Mouse (Mus musculus) C2C12 (cell line): ENCODE results near the gene Hpse2.

Source experiments
- CEBPB ChIP-seq: IDR thresholded peaks from one replicate; pipeline ENCODE4 v1.6.1; 2011; ENCODE audit warnings: low read depth, mild to moderate bottlenecking, control low read depth, moderate library complexity
- CTCF ChIP-seq: IDR thresholded peaks from one replicate; pipeline ENCODE4 v1.5.1; 2011; ENCODE audit not compliant: control insufficient read depth, insufficient read depth, insufficient read length
- FOSL1 ChIP-seq: IDR thresholded peaks from one replicate; pipeline ENCODE4 v1.8.0; 2011; ENCODE audit warnings: mild to moderate bottlenecking, low read length; ENCODE audit not compliant: poor library complexity, insufficient read depth, severe bottlenecking
- MAX ChIP-seq: IDR thresholded peaks from one replicate; pipeline ENCODE4 v1.6.1; 2011; ENCODE audit warnings: mild to moderate bottlenecking, control low read depth
- MYOD1 ChIP-seq: IDR thresholded peaks from one replicate; pipeline ENCODE4 v1.6.1; 2011; ENCODE audit warnings: low read depth; ENCODE audit not compliant: control insufficient read depth, insufficient read length
- MYOG ChIP-seq: IDR thresholded peaks from one replicate; pipeline ENCODE4 v1.6.1; 2011; ENCODE audit not compliant: control insufficient read depth, insufficient read length; ENCODE audit errors: extremely low read depth
- USF1 ChIP-seq: IDR thresholded peaks from one replicate; pipeline ENCODE4 v1.6.1; 2011; ENCODE audit warnings: low read depth, mild to moderate bottlenecking, control low read depth, moderate library complexity

- TF ChIP-seq CTCF (no peak), MAX (no peak), MYOD1 (no peak), CEBPB (no peak), MYOG (no peak), USF1 (no peak), FOSL1 (no peak)
Observed at GRCm38 (mm10) chr19:42745869-42746224, 642.3 kb downstream of the Hpse2 start.
